Mouse (Mus musculus): ENCODE measurements around the gene Ccdc116.
A peak's percentile ranks its signal among the peaks of the same experiment; 100 is the strongest.
"Not testable (repeated sequence)": the region's sequence is repeated elsewhere in the genome, so short reads cannot be mapped to it uniquely, and the experiment has no call there.

Gene Ccdc116

GRCm38 (mm10) chr16:17146772-17147235 is at the start of gene Ccdc116:
Gene Ccdc116, minus strand, starts transcription at chr16:17147229.
- peak; percentile 80 for DNase-seq

DNA sequence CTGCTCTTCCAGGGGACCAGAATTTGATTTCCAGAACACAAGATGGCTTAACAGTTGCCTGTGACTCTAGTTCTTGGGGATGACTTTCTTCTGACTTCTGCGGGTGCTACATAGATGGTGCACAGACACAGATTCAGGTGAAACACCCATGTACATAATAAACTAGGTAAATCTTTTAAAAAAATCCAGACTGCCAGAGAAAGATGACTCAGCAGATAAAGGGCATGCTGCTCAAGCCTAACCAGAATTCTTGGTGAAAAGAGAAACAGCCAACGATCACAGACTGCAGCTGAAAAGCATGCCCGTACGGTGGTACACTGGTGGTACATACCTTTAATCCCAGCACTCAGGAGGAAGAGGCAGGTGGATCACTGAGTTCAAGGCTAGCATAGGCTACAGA is 46.8 kb upstream of the Ccdc116 start:
- DNase-seq: no peak

DNA sequence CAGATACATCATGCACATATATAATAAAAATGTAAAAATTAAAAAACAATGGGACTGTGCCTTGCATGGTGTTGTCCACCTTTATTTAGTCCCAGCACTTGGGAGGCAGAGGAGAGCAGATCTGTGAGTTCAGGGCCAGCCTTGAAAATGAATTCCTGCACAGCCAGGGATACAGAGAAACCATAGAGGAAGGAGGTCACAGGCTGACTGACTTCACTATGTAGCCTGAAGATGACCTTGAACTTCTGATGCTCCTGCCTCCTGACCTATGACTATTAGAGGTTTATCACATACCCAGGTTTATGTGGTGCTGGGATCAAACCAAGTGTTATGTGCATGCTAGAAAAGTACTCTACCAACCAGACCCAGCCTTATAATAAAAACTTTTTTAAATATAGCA is 38.4 kb upstream of the Ccdc116 start:
- no peak for DNase-seq

- no peak for DNase-seq
Observed at GRCm38 (mm10) chr16:17183003-17183402, 36.0 kb upstream of the Ccdc116 start.

- DNase-seq: no peak
Observed at GRCm38 (mm10) chr16:17182136-17182535, 35.1 kb upstream of the Ccdc116 start.

GRCm38 (mm10) chr16:17181382-17181781 is 34.4 kb upstream of the Ccdc116 start:
- DNase-seq: no peak

DNA sequence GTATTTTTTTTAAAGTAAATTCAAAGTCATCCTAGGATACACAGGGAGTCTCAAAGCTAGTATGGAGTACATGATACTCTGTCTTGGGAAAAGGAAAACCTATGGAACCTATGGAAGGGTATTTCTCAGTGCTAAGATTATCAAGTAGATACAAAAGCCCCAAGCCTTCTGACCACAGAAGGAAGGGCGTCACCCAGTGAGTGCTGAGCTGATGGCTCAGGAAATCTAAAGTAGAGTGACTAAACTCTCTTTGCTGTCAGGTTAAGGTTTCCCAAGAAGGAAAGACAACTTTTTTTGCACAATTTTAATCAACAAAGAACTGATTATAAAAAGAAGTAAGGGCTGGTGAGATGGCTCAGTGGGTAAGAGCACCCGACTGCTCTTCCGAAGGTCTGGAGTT is 32.7 kb upstream of the Ccdc116 start:
- no peak for DNase-seq

DNA sequence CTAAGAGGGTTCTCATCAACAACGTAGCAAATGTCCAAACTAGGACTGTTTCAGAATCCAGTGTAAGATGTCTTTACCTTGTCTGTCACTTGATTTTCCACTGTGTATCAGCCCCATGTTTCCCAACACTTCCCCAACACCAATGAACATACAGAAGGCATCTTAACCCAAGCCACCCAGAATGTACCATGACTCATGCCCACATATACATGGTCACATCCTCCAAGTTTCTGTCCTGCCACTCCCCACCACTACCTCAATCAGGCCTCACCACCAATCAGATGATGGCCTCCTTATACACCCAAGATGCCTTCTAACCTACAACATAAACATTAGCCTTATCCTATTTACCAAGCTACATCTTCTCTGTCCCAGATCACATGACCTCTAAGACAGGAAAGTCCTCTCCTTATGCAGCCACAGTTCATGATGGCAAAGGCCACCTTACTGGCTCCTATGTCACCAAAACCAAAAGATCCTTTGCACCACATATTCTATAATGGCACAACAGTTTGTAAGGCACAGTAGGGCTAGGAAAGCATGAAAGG is 30.7 kb upstream of the Ccdc116 start:
- DNase-seq: no peak

DNA sequence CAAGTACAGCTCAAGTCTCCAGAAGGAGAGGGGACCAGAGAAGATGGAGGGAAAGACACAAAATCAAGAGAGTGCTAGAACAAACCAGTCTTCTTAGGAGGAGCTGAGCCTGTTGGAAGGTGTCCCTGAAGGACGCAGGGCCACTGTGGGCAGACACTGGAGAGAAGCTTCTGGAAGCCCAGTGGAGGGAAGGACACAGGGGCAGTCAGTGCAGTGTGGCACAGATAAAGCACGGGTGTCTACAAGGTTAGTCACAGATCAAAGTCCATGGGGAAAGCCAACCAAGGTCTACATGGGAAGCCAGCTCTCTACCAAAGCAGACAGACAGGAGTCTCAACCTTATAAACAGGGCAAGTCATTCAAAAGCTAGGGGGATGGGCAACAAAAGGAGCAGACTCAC is 28.7 kb upstream of the Ccdc116 start:
- no peak for DNase-seq

DNA sequence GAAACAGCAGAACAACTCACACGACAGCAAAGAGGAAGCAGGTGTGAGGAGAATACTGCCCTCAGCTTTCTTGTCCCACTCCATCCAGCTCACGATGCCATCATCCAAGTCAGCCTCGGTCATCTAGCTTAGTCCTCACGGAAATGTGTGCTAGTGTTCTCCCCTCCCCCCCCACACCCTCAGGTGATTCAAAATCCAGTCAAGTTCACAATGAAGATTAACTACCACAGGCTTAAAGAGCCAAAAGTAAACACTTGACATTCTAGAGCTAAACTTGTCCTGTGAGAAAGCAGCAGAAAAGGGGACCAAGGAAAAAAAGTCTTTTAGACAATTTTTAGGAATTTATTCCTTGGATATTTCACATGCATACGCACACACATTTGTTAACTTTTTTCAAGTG is 21.0 kb upstream of the Ccdc116 start:
- DNase-seq: no peak

DNA sequence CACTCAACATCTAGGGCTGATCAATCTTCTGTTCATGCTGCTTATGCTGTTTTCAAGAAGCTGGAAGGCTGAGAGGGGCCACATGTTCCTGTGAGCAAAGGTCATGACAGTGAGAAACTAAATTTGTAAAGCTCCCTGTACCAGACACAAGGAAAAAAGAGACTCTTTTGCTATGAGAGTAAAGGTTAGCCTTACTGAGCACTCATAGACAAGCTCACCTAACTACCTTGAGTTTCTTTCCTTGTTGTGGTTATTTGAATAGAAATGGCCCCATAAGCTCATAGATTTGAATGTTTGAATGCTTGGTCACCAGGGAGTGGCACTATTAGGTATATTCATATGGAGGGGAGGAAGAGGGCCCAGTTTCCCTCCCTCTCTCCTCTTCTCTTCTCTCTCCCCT is 20.1 kb upstream of the Ccdc116 start:
- no peak for DNase-seq

- not testable (repeated sequence) for DNase-seq
Observed at GRCm38 (mm10) chr16:17165478-17165877, 18.4 kb upstream of the Ccdc116 start.

DNA sequence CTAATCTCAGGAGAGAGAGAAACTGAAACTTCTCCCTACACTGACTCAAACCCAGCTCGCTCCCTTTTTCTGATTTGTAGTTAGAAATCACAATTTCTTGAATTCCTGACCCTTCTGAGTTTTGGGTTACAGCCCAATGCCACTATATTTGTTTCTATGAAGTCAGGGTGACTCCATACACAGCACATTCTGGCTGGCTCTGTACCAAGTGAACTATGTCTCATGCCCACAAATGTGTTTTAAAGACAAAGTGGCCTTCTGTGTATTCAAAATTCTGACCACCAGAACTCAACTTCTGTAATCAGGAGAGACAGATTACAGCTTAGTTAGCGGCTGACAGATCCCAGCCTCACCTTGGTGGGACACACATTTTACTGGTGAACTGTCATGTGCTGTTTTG is 7.3 kb upstream of the Ccdc116 start:
- no peak for DNase-seq

GRCm38 (mm10) chr16:17151874-17152273 is 4.8 kb upstream of the Ccdc116 start:
- DNase-seq: no peak

- DNase-seq: no peak
Observed at GRCm38 (mm10) chr16:17150520-17151258, 3.7 kb upstream of the Ccdc116 start.

- DNase-seq: peak; percentile 29
Observed at GRCm38 (mm10) chr16:17148084-17148483, 1.1 kb upstream of the Ccdc116 start.

DNA sequence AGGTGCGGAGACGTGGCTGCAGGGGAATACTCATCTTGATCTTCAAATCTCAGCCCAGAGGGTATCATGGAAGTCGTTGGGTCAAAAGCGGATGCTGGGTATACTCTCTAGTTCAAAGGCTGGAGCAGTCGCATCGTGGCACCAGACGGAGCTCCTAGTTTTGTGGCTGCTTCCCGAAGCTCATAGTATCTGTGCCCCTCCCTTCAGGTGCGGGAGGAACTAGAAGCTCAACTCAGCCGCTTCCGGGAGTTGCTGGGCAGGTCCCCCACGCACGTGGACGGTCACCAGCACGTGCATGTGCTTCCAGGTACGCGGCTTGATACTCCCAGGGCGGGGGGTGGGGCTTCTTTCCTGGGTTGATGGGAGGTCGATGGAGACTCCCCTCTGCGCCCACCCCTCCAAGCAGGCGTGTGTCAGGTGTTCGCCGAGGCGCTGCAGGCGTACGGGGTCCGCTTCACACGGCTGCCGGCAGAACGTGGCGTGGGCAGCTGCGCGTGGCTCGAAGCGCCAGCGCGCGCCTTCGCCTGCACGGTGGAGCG is 431 bp upstream of the Ccdc116 start:
- DNase-seq: peak; percentile 42

GRCm38 (mm10) chr16:17144339-17144738 is 2.7 kb downstream of the Ccdc116 start, which contains the start of gene Ydjc:
Gene Ydjc, plus strand, starts transcription at chr16:17144621.
- no peak for DNase-seq

DNA sequence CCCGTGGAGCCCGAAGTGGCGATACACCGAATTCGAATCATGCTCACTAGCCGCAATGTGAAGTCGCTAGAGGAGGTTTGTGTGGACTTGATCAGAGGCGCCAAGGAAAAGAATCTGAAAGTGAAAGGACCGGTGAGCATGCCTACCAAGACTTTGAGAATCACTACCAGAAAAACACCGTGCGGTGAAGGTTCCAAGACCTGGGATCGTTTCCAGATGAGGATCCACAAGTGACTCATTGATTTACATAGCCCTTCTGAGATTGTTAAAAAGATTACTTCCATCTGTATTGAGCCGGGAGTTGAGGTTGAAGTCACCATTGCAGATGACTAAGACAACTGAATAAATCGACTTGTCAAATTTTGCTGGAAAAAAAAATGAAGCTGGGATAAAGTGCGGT is 9.7 kb downstream of the Ccdc116 start:
- DNase-seq: no peak

DNA sequence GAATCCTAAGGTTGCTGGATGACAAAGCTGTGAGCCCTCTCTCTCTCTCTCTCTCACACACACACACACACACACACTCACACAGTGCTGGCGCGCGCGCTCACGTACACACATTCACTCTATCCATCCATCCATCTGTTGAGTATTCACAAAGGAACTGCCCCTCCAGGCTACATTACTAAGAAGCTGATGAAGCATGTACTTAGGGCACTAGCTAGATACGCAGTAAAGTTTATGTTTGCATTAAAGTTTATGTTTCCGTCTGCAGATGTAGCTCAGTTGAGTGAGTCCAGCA is 14.2 kb downstream of the Ccdc116 start:
- DNase-seq: no peak

DNA sequence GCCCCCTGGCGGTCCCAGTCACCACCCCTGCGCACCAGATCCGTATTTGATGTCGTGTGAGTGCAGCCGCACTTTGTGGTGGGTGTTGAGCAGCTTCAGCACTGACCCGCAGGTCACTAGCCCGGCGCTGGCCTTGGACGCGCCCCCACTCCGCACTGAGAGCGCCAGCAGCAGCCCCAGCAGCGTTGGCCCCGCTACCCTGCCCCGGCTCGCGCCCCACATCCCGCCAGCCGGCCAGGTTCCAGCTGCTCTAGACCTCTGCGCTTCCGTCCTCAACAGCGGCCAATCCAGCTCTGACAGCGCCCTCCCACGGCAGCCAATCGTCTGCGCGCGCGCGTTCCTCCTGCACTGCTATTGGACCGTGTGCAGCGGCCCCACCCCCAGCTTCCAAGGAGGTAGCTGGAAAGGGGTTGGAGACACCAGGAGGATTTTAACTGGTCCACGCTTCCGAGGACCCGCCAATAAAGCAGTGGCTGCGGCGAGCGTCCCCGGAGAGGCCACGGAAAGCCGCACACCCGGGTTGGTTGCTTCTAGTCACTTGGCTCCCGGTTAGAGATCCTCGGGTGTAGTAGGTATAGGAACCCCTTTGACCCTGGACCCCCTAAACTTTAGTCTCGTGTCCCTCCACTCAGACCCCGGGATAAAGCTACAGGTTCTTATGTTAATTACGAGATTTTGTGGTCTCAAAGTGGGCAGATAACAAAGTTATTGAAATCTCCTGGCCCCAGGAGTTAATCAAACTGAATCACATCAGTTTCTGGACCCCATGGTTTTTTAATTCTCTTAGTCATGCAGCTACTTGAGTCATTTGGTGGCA is 14.7 kb downstream of the Ccdc116 start, which contains the start of gene Sdf2l1:
Gene Sdf2l1, minus strand, starts transcription at position 295 of the 817 bp plus-strand sequence.
- peak; percentile 98 for DNase-seq

DNA sequence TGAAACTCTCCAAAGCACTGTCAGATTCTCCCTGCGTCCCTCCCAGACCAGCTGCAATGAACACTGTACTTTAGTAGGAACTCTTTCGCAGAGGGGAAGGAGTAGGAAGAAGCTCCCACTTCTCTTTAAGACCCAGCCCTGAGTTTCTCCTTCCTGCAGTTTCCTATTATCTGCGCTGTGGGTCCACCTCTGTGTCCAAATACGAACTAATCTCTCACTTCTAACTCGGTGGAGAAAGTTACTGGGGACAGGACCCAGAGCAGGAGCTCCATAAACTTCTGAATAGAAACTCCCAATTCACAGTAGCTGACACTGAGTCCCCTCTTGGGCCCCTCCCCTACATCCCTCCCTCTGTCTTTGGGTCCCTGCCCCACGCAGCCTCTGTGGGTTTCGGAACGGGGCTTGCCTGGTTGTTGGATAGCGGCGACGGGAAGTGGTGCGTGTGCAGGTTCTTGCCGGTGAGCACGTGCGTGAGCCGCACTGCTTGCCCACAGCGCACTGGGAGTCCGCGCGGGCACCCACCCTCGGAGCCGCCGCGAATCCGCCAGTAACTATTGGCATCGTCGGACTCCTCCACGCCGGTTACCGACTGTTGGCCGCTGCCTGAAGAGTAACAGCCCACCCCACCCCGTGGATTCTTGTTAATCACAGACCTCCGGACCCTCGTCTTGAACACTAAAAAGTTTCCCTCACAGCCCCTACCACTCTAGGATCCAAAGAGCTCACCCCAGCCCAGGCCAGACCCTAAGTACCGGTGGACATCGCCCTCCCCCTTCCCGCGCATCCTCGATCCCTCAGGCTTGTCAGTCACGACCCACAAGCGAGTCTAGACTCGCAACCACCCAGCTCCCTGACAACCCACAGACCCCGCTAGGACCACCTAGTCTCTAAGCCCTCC is 15.6 kb downstream of the Ccdc116 start:
- DNase-seq: no peak

GRCm38 (mm10) chr16:17127292-17127691 is 19.7 kb downstream of the Ccdc116 start:
- no peak for DNase-seq
